Mouse (Mus musculus): ENCODE data around the gene Cdon. TPM values are rescaled to one million over a fixed set of nuclear protein-coding genes. Genes with fewer than 3 reads are reported as not detected.
"Not testable (repeated sequence)": the region's sequence is repeated elsewhere in the genome, so short reads cannot be mapped to it uniquely, and the experiment has no call there.

Cdon gene
- polyA plus RNA-seq, 1 experiment from 2014 or later: 5.4 TPM

- 3% methylated on average over 4 of the region's 4 CpGs for WGBS
- Histone ChIP-seq H3K4me1 (ENCODE audit: insufficient read depth) (no peaks in the 10 kb centered on the region), H3K9ac (peak overlapping the region; percentile 85), H3K27me3 (ENCODE audit: insufficient read depth, low read length) (peaks cover 22% of the 10 kb centered on the region), H3K9me3 (ENCODE audit: low read depth, low read length) (no peaks in the 10 kb centered on the region), H3K36me3 (ENCODE audit: insufficient read depth) (no peaks in the 10 kb centered on the region), H3K27ac (ENCODE audit: low read depth) (peak overlapping the region; percentile 89; the same call in 1 of the 2 replicates), H3K4me2 (peak overlapping the region; percentile 78), H3K4me3 (ENCODE audit: low read depth, low read length) (peak overlapping the region; percentile 87)
- no peak for TF ChIP-seq CTCF (IDR thresholded peaks at IDR 0.05; ENCODE audit: low read depth)
- ATAC-seq (ENCODE audit: insufficient read depth) (no peak), DNase-seq (no peak)
Measured at GRCm38 (mm10) chr9:35422405-35422941, 1.5 kb downstream of the Cdon start.

DNA sequence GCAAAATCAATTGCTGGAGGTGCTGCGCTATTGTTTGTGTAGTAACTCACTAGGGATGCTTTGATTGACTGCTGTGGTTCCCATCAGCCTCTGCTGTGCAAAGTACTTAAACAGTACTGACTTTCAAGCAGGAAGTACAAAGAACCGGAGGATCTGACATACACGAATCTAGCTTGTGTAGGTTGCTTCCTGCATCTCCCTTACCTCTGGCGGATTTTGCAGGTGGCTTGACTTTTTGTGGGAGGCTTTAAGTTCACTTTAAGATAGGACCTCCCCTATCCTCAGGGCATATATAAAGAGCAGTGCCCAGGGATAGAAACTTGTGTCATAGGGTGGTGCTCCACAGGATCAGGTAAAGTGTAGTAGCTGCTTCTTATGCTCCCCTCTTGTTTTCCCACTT is 2.3 kb downstream of the Cdon start:
- no peak for ATAC-seq (ENCODE audit: insufficient read depth)
- Histone ChIP-seq H3K9ac (no peak overlapping the region; the same call in 1 of the 2 replicates), H3K4me3 (ENCODE audit: low read depth, low read length) (peak overlapping the region; percentile 87), H3K4me1 (ENCODE audit: insufficient read depth) (no peaks in the 10 kb centered on the region), H3K36me3 (ENCODE audit: insufficient read depth) (no peaks in the 10 kb centered on the region), H3K4me2 (peak overlapping the region; percentile 78), H3K9me3 (ENCODE audit: low read depth, low read length) (no peaks in the 10 kb centered on the region), H3K27ac (ENCODE audit: low read depth) (no peak overlapping the region), H3K27me3 (ENCODE audit: insufficient read depth, low read length) (peaks cover 22% of the 10 kb centered on the region)
- TF ChIP-seq CTCF (IDR thresholded peaks at IDR 0.05; ENCODE audit: low read depth): no peak
- DNase-seq: no peak
- WGBS: 29% methylated on average over 4 of the region's 4 CpGs

DNA sequence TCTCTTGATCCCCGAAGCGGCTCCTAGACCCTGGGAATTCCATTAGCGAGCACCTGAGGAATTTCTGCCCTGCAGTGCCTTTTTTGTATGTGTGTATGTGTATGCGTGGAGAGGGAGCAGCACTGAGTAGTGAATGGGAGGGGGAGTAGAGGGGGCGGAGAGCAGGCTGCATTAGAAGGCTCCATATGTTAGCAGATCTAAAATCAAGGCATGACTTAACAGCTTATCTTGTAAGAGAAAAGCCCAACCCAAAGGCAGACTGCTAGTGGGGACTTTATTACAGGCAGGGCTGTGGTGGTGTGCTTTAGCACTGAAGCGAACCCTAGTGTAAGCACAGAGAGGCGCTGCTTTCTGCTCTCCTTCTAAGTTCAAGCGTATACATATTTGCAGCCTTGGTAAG is 3.7 kb downstream of the Cdon start:
- peaks cover 22% of the 10 kb centered on the region for H3K27me3 ChIP-seq (ENCODE audit: insufficient read depth, low read length)
- DNase-seq (peak; percentile 71), ATAC-seq (ENCODE audit: insufficient read depth) (0 out of 2 replicates have a peak, but pooled peaks have one; percentile 15)
- peak overlapping the region; percentile 48 for H3K4me2 ChIP-seq
- H3K9ac ChIP-seq: peak overlapping the region; percentile 14; the same call in 1 of the 2 replicates
- H3K9me3 ChIP-seq (ENCODE audit: low read depth, low read length): no peaks in the 10 kb centered on the region
- peak overlapping the region; percentile 26 for H3K4me3 ChIP-seq (ENCODE audit: low read depth, low read length)
- no peaks in the 10 kb centered on the region for H3K36me3 ChIP-seq (ENCODE audit: insufficient read depth)
- H3K4me1 ChIP-seq (ENCODE audit: insufficient read depth): no peaks in the 10 kb centered on the region
- no peak overlapping the region for H3K27ac ChIP-seq (ENCODE audit: low read depth)
- peak; percentile 12; the same call in 1 of the 2 replicates for TF ChIP-seq CTCF (IDR thresholded peaks at IDR 0.05; ENCODE audit: low read depth)
- WGBS: 8% methylated on average over 8 of the region's 8 CpGs

DNA sequence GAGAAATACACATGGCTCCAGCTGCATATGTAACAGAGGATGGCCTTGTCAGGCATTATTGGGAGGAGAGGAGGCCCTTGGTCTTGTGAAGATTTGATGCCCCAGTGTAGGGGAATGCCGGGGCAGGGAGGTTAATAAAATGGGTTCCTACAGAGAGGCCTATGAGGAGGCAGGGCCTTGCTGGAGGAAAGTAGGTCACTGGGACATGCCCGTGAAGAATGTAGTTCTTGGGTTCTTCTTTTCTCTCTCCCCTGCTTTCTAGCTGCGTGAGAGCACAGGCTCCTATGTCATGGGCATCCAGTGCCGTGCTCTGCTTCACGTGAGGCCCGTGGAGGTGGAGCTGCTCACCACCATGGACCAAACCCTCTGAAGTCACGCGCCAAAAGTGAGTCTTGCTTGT is 9.5 kb downstream of the Cdon start:
- H3K4me1 ChIP-seq (ENCODE audit: insufficient read depth): 0 out of 2 replicates have a peak, but pooled peaks cover 2% of the 10 kb centered on the region
- H3K9ac ChIP-seq: no peak overlapping the region
- no peak overlapping the region for H3K4me3 ChIP-seq (ENCODE audit: low read depth, low read length)
- H3K27ac ChIP-seq (ENCODE audit: low read depth): no peak overlapping the region
- no peak overlapping the region for H3K4me2 ChIP-seq
- no peak for TF ChIP-seq CTCF (IDR thresholded peaks at IDR 0.05; ENCODE audit: low read depth)
- peaks cover 7% of the 10 kb centered on the region; the same call in 1 of the 2 replicates for H3K27me3 ChIP-seq (ENCODE audit: insufficient read depth, low read length)
- ATAC-seq (ENCODE audit: insufficient read depth): no peak
- WGBS: 78% methylated on average over 8 of the region's 8 CpGs
- H3K9me3 ChIP-seq (ENCODE audit: low read depth, low read length): no peaks in the 10 kb centered on the region
- no peaks in the 10 kb centered on the region for H3K36me3 ChIP-seq (ENCODE audit: insufficient read depth)
- no peak for DNase-seq

GRCm38 (mm10) chr9:35431396-35431795 is 10.5 kb downstream of the Cdon start:
- no peak overlapping the region for H3K9ac ChIP-seq
- H3K27me3 ChIP-seq (ENCODE audit: insufficient read depth, low read length): 0 out of 2 replicates have a peak, but pooled peaks cover 4% of the 10 kb centered on the region
- H3K9me3 ChIP-seq (ENCODE audit: low read depth, low read length): no peaks in the 10 kb centered on the region
- H3K4me1 ChIP-seq (ENCODE audit: insufficient read depth): 0 out of 2 replicates have a peak, but pooled peaks cover 4% of the 10 kb centered on the region
- no peak for TF ChIP-seq CTCF (IDR thresholded peaks at IDR 0.05; ENCODE audit: low read depth)
- DNase-seq (no peak), ATAC-seq (ENCODE audit: insufficient read depth) (no peak)
- H3K36me3 ChIP-seq (ENCODE audit: insufficient read depth): no peaks in the 10 kb centered on the region
- no peak overlapping the region for H3K4me2 ChIP-seq
- WGBS: 65% methylated on average over 6 of the region's 6 CpGs
- no peak overlapping the region for H3K27ac ChIP-seq (ENCODE audit: low read depth)
- H3K4me3 ChIP-seq (ENCODE audit: low read depth, low read length): no peak overlapping the region

GRCm38 (mm10) chr9:35432717-35433297 is 11.9 kb downstream of the Cdon start:
- not testable (repeated sequence) for H3K9me3 ChIP-seq (ENCODE audit: low read depth, low read length); H3K4me1 ChIP-seq (ENCODE audit: insufficient read depth); H3K4me3 ChIP-seq (ENCODE audit: low read depth, low read length); H3K4me2 ChIP-seq; H3K36me3 ChIP-seq (ENCODE audit: insufficient read depth); ATAC-seq (ENCODE audit: insufficient read depth); H3K27ac ChIP-seq (ENCODE audit: low read depth); DNase-seq; H3K27me3 ChIP-seq (ENCODE audit: insufficient read depth, low read length); H3K9ac ChIP-seq
- 68% methylated on average over 3 of the region's 3 CpGs for WGBS

DNA sequence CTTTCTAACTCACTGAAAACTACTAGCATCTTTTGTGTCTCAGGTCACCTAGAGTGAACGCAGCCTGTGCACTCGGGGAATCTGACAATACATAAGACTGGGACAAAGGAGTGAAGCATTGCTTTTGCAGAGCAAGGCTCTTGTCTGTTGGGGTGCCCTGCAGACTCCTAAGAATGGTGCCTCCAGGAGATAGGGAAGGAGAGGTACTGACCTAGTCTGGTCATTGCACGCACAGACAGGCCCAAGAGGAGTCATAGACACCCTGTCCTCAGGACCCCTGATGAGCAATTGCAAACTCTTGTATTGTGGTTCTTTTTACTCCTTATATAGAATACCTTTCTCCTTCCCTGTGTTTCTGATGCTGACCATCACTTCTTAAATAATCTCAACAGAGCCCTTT is 13.4 kb downstream of the Cdon start:
- peaks cover 8% of the 10 kb centered on the region; the same call in 1 of the 2 replicates for H3K27me3 ChIP-seq (ENCODE audit: insufficient read depth, low read length)
- ATAC-seq (ENCODE audit: insufficient read depth) (no peak), DNase-seq (no peak)
- H3K9me3 ChIP-seq (ENCODE audit: low read depth, low read length): no peaks in the 10 kb centered on the region
- 56% methylated on average over 3 of the region's 3 CpGs for WGBS
- no peak overlapping the region for H3K4me3 ChIP-seq (ENCODE audit: low read depth, low read length)
- H3K27ac ChIP-seq (ENCODE audit: low read depth): no peak overlapping the region
- 0 out of 2 replicates have a peak, but pooled peaks cover 4% of the 10 kb centered on the region for H3K4me1 ChIP-seq (ENCODE audit: insufficient read depth)
- H3K9ac ChIP-seq: no peak overlapping the region
- H3K36me3 ChIP-seq (ENCODE audit: insufficient read depth): no peaks in the 10 kb centered on the region
- no peak overlapping the region for H3K4me2 ChIP-seq
- no peak for TF ChIP-seq CTCF (IDR thresholded peaks at IDR 0.05; ENCODE audit: low read depth)
